In genomic region chr7:29213675-29214082, GRCm38 (mm10) we compare ENCODE assay signal across 8 mouse cellular contexts. TPM values are rescaled to one million over a fixed set of nuclear protein-coding genes. Genes with fewer than 3 reads are reported as not detected.
DNase-seq lines count a peak whose midpoint lies in the region; ATAC-seq lines count a peak whose summit lies in the region.

Gene Catsperg1 (minus strand): TSS chr7:29214035.

- H3K4me1 ChIP-seq in hindbrain, embryonic 14.5 days (replicated peaks; ENCODE audit: control insufficient read depth, insufficient read depth, low read length), result 0 out of 2 replicates have a peak, but pooled peaks cover 7% of the 10 kb centered on the region

- no peaks in the 10 kb centered on the region for H3K36me3 ChIP-seq in hindbrain, embryonic 14.5 days (replicated peaks; ENCODE audit: control insufficient read depth, insufficient read depth)

- peak; percentile 82 for ATAC-seq in hindbrain, embryonic 14.5 days (ENCODE audit: low FRiP score)
- no peak for ATAC-seq in megakaryocyte progenitor cell, adult 5-6 weeks (replicated peaks; ENCODE audit: poor library complexity)

- H3K4me2 ChIP-seq in hindbrain, embryonic 14.5 days (replicated peaks), result peak within 1 kb of the TSS; percentile 53

- H3K9me3 ChIP-seq in hindbrain, embryonic 14.5 days (ENCODE audit: control insufficient read depth, low read length), result no peaks in the 10 kb centered on the region

- peak; percentile 50 for DNase-seq in cerebellum, adult 11-12 months
- DNase-seq in cerebellum, adult 9-10 months, result no peak
- DNase-seq in cerebellum, postnatal 25 days, result peak; percentile 63 to 71
- peak; percentile 60 for DNase-seq in hindbrain, embryonic 14.5 days (ENCODE audit: low spot score)
- DNase-seq in lung, postnatal 36 days, result peak; percentile 30
- peak; percentile 55 for DNase-seq in yolk sac, embryonic 10.5 days (ENCODE audit: low spot score)
- no peak for DNase-seq in frontal cortex, postnatal 10 days (ENCODE audit: low spot score in 2 of 2)

- H3K9ac ChIP-seq in hindbrain, embryonic 14.5 days, result peak within 1 kb of the TSS; percentile 11; the same call in 1 of the 2 replicates

- peak within 1 kb of the TSS; percentile 18 for H3K4me3 ChIP-seq in hindbrain, embryonic 14.5 days (replicated peaks; ENCODE audit: low read length)

- WGBS in hindbrain, embryonic 14.5 days, result 2% methylated on average over 20 of the region's 20 CpGs

- H3K27me3 ChIP-seq in hindbrain, embryonic 14.5 days (ENCODE audit: control insufficient read depth, insufficient read depth, low read length), result peaks cover 10% of the 10 kb centered on the region; the same call in 1 of the 2 replicates

- no peak within 1 kb of the TSS for H3K27ac ChIP-seq in hindbrain, embryonic 14.5 days

RNA-seq across cellular contexts. Expression of gene Catsperg1, which starts in this region (rescaled TPM):
- 2.6 and 3.3 TPM in 2 replicates for polyA plus RNA-seq in hindbrain, embryonic 14.5 days (2014; fragmentation: Nextera tagmentation; extraction: Ambion mirVana)
- 1.1 TPM in 1 of 2 replicates, not detected in the other for total RNA-seq in megakaryocyte progenitor cell, adult 5-6 weeks (2015)
- total RNA-seq in megakaryocyte progenitor cell, adult 5-6 weeks (2017), result 0.20 and 0.50 TPM in 2 replicates

Comparison
In these comparisons a context has a peak if more than half of its experiments do, and no peak if none do; other contexts are left out.
1. DNase-seq: peak in cerebellum, adult 11-12 months (single experiment), cerebellum, postnatal 25 days (2 of 2), hindbrain, embryonic 14.5 days (single experiment), lung, postnatal 36 days (single experiment) and yolk sac, embryonic 10.5 days (single experiment); none in cerebellum, adult 9-10 months (single experiment) and frontal cortex, postnatal 10 days (0 of 2).